Mouse (Mus musculus): ENCODE data around the gene 4930519P11Rik. TPM values are rescaled to one million over a fixed set of nuclear protein-coding genes. Genes with fewer than 3 reads are reported as not detected.

4930519P11Rik gene
- polyA plus RNA-seq, 1 experiment from 2014 or later: 0.53 TPM

GRCm38 (mm10) chr2:154571976-154572375, 41.3 kb downstream of the 4930519P11Rik start:
- H3K27me3 ChIP-seq (ENCODE audit: poor library complexity, severe bottlenecking): peaks cover 10% of the 10 kb centered on the region; the same call in 1 of the 2 replicates
- DNase-seq (ENCODE audit: extremely low spot score, low spot score): no peak
- no peak overlapping the region for H3K27ac ChIP-seq
- H3K36me3 ChIP-seq (replicated peaks): peaks cover 7% of the 10 kb centered on the region
- no peaks in the 10 kb centered on the region for H3K9me3 ChIP-seq
- 88% methylated on average over 8 of the region's 8 CpGs for WGBS
- no peak overlapping the region for H3K4me3 ChIP-seq
- H3K4me1 ChIP-seq: peaks cover 50% of the 10 kb centered on the region

- no peaks in the 10 kb centered on the region for H3K9me3 ChIP-seq
- H3K27me3 ChIP-seq (ENCODE audit: poor library complexity, severe bottlenecking): peaks cover 10% of the 10 kb centered on the region; the same call in 1 of the 2 replicates
- no peak for DNase-seq (ENCODE audit: extremely low spot score, low spot score)
- H3K36me3 ChIP-seq (replicated peaks): peaks cover 7% of the 10 kb centered on the region
- 0 out of 2 replicates have a peak overlapping the region, but pooled peaks have one; percentile 98 for H3K27ac ChIP-seq
- WGBS: 90% methylated on average over 4 of the region's 4 CpGs
- H3K4me3 ChIP-seq: peak overlapping the region; percentile 88; the same call in 1 of the 2 replicates
- H3K4me1 ChIP-seq: peaks cover 50% of the 10 kb centered on the region
Observed at GRCm38 (mm10) chr2:154571266-154571665, 42.0 kb downstream of the 4930519P11Rik start.

DNA sequence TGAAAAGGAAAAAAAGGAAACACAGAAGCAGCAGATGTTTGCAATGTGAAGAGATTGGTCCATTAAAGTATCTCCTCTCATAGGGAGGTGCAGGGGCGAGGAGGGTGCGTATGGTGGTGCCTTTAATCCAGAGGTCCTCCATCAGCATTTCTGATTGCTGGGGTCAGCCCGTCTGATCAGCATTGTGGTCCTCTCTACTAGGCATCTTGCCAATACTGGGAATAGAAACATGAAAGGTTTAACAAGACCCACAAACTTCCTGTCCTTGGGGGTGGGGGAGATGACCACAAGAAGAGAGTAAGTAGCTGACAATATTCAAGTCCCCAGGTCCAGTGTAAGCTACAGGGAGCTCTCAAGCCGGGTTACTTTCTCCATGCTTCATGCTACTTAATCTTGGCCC, 42.6 kb downstream of the 4930519P11Rik start:
- peak overlapping the region; percentile 98 for H3K27ac ChIP-seq
- peaks cover 11% of the 10 kb centered on the region for H3K36me3 ChIP-seq (replicated peaks)
- H3K9me3 ChIP-seq: no peaks in the 10 kb centered on the region
- peaks cover 10% of the 10 kb centered on the region; the same call in 1 of the 2 replicates for H3K27me3 ChIP-seq (ENCODE audit: poor library complexity, severe bottlenecking)
- peak overlapping the region; percentile 88; the same call in 1 of the 2 replicates for H3K4me3 ChIP-seq
- WGBS: 86% methylated on average over 4 of the region's 4 CpGs
- no peak for DNase-seq (ENCODE audit: extremely low spot score, low spot score)
- peaks cover 53% of the 10 kb centered on the region for H3K4me1 ChIP-seq

DNA sequence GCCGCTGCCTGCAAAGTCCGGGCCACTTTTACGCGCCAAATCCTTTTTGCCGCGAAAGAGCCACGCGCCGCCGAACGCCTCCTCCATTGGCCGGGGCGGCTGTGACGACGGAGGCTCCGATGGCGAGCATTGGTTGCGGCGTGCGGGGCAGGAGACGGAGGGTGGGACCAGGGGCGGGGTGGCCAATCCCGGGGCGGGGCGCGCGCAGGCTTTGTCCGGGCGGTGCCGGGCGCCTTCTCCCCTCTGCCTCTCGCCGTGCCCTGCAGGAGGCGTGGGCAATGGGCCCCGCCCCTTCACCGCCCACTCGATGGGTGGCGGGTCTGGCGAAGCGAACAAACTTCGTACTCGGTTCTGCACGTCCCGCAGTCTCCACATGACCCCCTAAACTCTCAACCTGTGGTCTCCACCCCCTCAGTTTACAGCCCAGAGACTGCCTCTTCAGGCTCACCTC, 43.4 kb downstream of the 4930519P11Rik start, which contains the start of gene E2f1:
Gene E2f1 (minus strand): TSS at position 57 of the 451 bp plus-strand sequence.
- WGBS: under 1% methylated on average over 44 of the region's 44 CpGs
- H3K27me3 ChIP-seq (ENCODE audit: poor library complexity, severe bottlenecking): peaks cover 10% of the 10 kb centered on the region; the same call in 1 of the 2 replicates
- DNase-seq (ENCODE audit: extremely low spot score, low spot score): peak; percentile 98
- peak within 1 kb of the TSS; percentile 98 for H3K27ac ChIP-seq
- H3K4me1 ChIP-seq: peaks cover 61% of the 10 kb centered on the region
- no peaks in the 10 kb centered on the region for H3K9me3 ChIP-seq
- peaks cover 20% of the 10 kb centered on the region for H3K36me3 ChIP-seq (replicated peaks)
- peak within 1 kb of the TSS; percentile 88 for H3K4me3 ChIP-seq

GRCm38 (mm10) chr2:154569071-154569748, 44.0 kb downstream of the 4930519P11Rik start:
- Histone ChIP-seq H3K27ac (peak overlapping the region; percentile 98), H3K36me3 (replicated peaks) (peaks cover 26% of the 10 kb centered on the region)
- DNase-seq (ENCODE audit: extremely low spot score, low spot score): peak; percentile 64

DNA sequence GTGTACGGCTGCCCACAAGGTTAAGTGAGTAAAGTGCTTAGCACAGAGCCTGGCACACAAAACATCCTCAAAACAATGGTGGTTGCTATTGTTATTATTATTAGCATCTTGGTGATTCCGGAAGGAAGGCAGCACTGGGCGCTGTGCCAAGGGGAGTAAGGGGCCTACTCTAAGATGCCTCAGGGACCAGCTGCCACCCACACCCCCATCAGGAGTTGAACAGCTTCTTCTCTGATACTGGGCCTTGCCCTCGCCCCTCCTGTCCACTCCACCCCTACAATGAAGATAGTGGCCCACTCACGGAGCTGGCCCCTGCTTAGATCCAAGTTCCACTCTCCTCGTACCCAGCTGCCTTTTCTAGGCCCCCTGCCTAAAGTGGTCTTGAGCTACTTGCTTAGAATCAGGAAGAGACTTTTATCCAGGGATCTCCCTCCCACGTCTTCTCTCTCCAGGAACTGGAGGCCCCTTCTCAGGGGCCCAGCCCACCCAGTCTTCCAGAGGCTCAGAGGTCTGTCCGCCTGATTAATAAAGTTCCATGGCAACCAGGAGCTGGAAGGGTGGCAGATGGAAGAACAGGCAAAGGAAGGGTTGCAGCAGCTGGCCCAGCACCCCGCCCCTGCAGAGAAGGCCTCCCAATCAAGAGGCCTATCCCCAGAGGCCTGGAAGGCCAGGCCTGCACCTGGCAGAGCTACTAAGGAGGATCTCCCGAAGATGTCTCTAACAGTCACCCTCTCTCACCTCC, 44.7 kb downstream of the 4930519P11Rik start:
- Histone ChIP-seq H3K27ac (peak overlapping the region; percentile 98), H3K4me3 (peak overlapping the region; percentile 88), H3K4me1 (peaks cover 61% of the 10 kb centered on the region), H3K9me3 (no peaks in the 10 kb centered on the region), H3K36me3 (replicated peaks) (peaks cover 33% of the 10 kb centered on the region), H3K27me3 (ENCODE audit: poor library complexity, severe bottlenecking) (peaks cover 10% of the 10 kb centered on the region; the same call in 1 of the 2 replicates)
- peak; percentile 51 for DNase-seq (ENCODE audit: extremely low spot score, low spot score)
- 25% methylated on average over 10 of the region's 10 CpGs for WGBS

More at GRCm38 (mm10) chr2:154569071-154569748, 44.0 kb downstream of the 4930519P11Rik start:
- Histone ChIP-seq H3K4me1 (peaks cover 61% of the 10 kb centered on the region), H3K9me3 (no peaks in the 10 kb centered on the region), H3K4me3 (peak overlapping the region; percentile 88), H3K27me3 (ENCODE audit: poor library complexity, severe bottlenecking) (peaks cover 10% of the 10 kb centered on the region; the same call in 1 of the 2 replicates)
- under 1% methylated on average over 65 of the region's 70 CpGs for WGBS

GRCm38 (mm10) chr2:154567766-154568165, 45.5 kb downstream of the 4930519P11Rik start:
- peaks cover 40% of the 10 kb centered on the region for H3K36me3 ChIP-seq (replicated peaks)
- no peaks in the 10 kb centered on the region for H3K9me3 ChIP-seq
- H3K27ac ChIP-seq: peak overlapping the region; percentile 98
- H3K4me1 ChIP-seq: peaks cover 61% of the 10 kb centered on the region
- DNase-seq (ENCODE audit: extremely low spot score, low spot score): no peak
- H3K27me3 ChIP-seq (ENCODE audit: poor library complexity, severe bottlenecking): peaks cover 10% of the 10 kb centered on the region; the same call in 1 of the 2 replicates
- WGBS: 83% methylated on average over 2 of the region's 2 CpGs
- peak overlapping the region; percentile 88 for H3K4me3 ChIP-seq

- 68% methylated on average over 8 of the region's 8 CpGs for WGBS
- DNase-seq (ENCODE audit: extremely low spot score, low spot score): no peak
- H3K36me3 ChIP-seq (replicated peaks): peaks cover 52% of the 10 kb centered on the region
- no peaks in the 10 kb centered on the region for H3K9me3 ChIP-seq
- H3K27ac ChIP-seq: peak overlapping the region; percentile 44; the same call in 1 of the 2 replicates
- H3K4me1 ChIP-seq: peaks cover 61% of the 10 kb centered on the region
- peaks cover 6% of the 10 kb centered on the region; the same call in 1 of the 2 replicates for H3K27me3 ChIP-seq (ENCODE audit: poor library complexity, severe bottlenecking)
- H3K4me3 ChIP-seq: peak overlapping the region; percentile 1; the same call in 1 of the 2 replicates
Observed at GRCm38 (mm10) chr2:154566641-154567040, 46.6 kb downstream of the 4930519P11Rik start.

GRCm38 (mm10) chr2:154565562-154565961, 47.7 kb downstream of the 4930519P11Rik start:
- Histone ChIP-seq H3K9me3 (no peaks in the 10 kb centered on the region), H3K27ac (peak overlapping the region; percentile 44; the same call in 1 of the 2 replicates), H3K27me3 (ENCODE audit: poor library complexity, severe bottlenecking) (0 out of 2 replicates have a peak, but pooled peaks cover 2% of the 10 kb centered on the region), H3K4me1 (peaks cover 53% of the 10 kb centered on the region), H3K36me3 (replicated peaks) (peaks cover 62% of the 10 kb centered on the region), H3K4me3 (no peak overlapping the region)
- WGBS: 89% methylated on average over 3 of the region's 3 CpGs
- DNase-seq (ENCODE audit: extremely low spot score, low spot score): no peak

GRCm38 (mm10) chr2:154563612-154564170, 49.5 kb downstream of the 4930519P11Rik start:
- H3K27ac ChIP-seq: no peak overlapping the region
- no peaks in the 10 kb centered on the region for H3K9me3 ChIP-seq
- WGBS: 95% methylated on average over 22 of the region's 22 CpGs
- no peak overlapping the region for H3K4me3 ChIP-seq
- no peaks in the 10 kb centered on the region for H3K27me3 ChIP-seq (ENCODE audit: poor library complexity, severe bottlenecking)
- no peak for DNase-seq (ENCODE audit: extremely low spot score, low spot score)
- H3K36me3 ChIP-seq (replicated peaks): peaks cover 75% of the 10 kb centered on the region
- peaks cover 49% of the 10 kb centered on the region for H3K4me1 ChIP-seq
